Mouse (Mus musculus): Measurements from ENCODE around the gene Sct.

DNA sequence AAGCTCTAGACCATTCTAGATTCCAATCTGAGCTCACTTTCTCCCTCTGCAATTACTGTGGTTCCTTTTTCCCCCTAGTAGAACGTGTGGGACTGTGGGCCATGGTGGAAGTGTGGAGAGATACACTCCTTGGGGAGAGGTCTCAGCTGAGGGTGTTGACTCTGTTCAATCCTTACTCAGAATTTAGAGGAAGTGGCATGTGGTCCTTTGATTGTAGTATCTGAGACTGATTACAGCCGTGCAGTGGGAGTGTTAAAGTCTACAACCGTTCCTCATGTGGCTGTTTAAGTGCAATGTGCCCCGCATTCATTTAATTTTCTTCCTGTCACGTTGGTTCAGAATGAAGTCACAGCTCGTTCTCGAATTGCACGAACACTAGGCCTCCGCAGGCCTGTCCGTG is 22.8 kb downstream of the Sct start:
- TF ChIP-seq EP300 (IDR thresholded peaks at IDR 0.05), result no peak
- TF ChIP-seq CTCF (IDR thresholded peaks at IDR 0.05), result no peak
